Mouse (Mus musculus) spleen, adult 2 months (tissue): ENCODE measurements around the gene Pou6f1.

Source experiments
- CTCF ChIP-seq: fragments of 200-500 bp; IDR thresholded peaks from 2 replicates; pipeline ENCODE4 v1.5.1; 2011; ENCODE audit warnings: mild to moderate bottlenecking, inconsistent platforms; ENCODE audit not compliant: insufficient read depth, insufficient read length, insufficient replicate concordance; ENCODE audit errors: extremely low read depth
- POLR2A ChIP-seq: fragments of 200-500 bp; IDR thresholded peaks from 2 replicates; pipeline ENCODE4 v1.6.1; 2011; ENCODE audit warnings: low read depth, low read length, inconsistent platforms

DNA sequence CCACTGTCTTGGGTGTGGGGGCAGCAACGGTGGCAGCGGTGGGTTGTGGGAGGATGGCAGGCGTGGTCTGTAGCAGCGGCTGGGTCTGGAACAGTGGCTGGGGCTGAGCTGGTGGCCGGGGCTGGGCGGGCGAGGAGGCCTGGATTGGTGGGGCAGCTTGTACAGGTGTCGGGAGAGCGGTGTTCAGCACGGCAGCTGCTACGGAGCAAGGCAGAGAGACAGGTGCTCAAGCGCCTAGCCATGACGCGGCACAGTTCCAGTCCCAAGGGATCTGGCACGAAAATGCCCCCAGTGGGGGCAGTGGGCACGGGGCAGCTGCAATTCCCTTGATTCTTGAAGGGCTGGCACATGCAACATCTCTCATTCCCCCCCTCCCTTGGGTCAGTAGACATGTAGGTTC lies 13.9 kb downstream of the Pou6f1 start:
- no peak for TF ChIP-seq CTCF
- no peak for TF ChIP-seq POLR2A
